In the genomic region with DNA sequence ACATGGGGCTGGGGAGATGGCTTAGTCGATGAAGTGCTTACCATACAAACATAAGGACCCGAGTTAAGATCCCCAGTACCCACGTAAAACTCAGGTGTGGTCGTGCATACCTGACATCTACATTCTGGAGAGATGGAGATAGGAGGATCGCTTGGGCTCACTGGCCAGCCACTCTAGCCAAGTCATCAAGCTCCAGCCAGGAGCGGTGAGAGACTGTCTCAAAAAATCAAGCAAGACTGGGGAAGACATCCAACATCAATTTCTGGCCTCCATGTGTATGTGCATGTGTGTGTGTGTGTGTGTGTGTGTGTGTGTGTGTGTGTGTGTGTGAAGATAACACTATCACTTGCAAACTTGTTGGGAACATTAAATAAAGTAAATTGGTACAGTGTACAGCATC, we compare ENCODE assay signal across 12 mouse cellular contexts.
"Had no signal": no experiment of that assay in that cellular context is flagged by ENCODE, and none has a peak within 500 bp of the region (broad histone marks: within the 10 kb centered on the region; RNA-seq: fewer than 3 reads in every experiment).

No protein-coding gene starts in this region.

- DNase-seq: heart, postnatal 36 days; heart, postnatal 4 days; kidney, adult 11 months; kidney, adult 18-20 months; kidney, adult 2 months; kidney, adult 8-10 months; kidney, adult 9 months; kidney, postnatal 10 days; kidney, postnatal 14 days; kidney, postnatal 25 days; kidney, postnatal 36 days; layer of hippocampus, adult 9-11 months had no signal
